Mouse (Mus musculus) monocyte, adult 5-6 weeks (primary cell): ENCODE data around the gene Gbf1. TPM values are rescaled to one million over a fixed set of nuclear protein-coding genes. Genes with fewer than 3 reads are reported as not detected.

Experiments
- ATAC-seq: fragments of 153-309, 156-312 bp; replicated peaks from 2 replicates; pipeline ENCODE4 v1.8.0; 2017; ENCODE audit warnings: mild to moderate bottlenecking; ENCODE audit not compliant: low TSS enrichment, insufficient number of reproducible peaks, severe bottlenecking, poor library complexity, low FRiP score
- total RNA-seq: library from RNA; stranded (forward); fragments of 200-1000, 200-491, 200-594 nt; gene quantifications from 3 replicates; pipeline ENCODE4 v1.2.3, GENCODE M21; 2017

Gbf1 gene
- total RNA-seq, 1 experiment from 2014 or later: 41.0 TPM

DNA sequence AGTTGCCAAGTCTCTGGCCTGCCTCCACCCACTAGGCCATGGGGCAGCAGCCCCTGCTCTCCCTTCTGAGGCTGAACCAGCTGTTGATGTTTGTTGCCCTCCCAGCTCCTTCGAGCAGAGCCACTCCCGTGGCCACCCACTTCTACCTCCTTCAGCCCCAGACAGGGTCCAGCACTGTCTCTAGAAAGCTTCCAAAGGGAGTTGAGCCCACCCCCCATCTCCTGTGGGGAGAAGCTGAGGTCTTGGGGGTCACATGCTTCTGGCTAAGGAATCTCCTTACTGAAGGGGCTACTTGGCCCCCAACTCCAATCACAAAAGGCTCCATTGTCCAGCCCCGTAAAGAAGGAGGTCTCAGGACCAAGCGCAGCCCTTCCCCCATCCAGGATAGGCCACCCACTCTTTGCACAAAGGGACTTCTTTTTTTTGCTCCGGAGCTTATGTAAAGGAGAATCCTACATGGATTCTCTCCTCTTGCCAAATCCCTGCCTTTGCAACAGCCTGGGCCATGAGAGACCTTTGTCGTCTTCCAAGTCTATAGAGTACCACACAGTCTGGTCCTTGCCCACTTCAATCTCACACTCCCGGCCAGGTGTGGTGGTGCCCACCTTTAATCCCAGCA is 180.5 kb downstream of the Gbf1 start:
- ATAC-seq: no peak

DNA sequence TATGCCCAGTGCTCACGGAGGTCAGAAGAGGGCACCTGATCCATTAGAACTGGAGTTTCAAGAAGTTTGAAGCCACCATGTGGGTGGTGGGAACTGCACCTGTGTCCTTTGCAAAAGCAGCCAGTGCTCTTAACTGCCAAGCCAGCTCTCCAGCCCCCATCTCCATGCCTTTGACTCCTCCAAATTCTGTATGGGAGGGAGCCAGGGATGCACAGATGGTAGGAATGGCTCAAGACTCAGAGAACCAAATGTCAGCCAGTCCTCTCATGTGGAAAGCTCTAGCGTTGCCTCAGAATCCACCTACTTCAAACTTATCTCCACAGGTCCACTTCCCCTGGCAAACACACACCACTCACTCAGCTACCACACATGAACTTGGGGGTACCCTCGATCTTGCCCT is 181.6 kb downstream of the Gbf1 start:
- no peak for ATAC-seq

Other genes with a start within 250 kb of the Gbf1 start
- gene Armh3, start 154.0 kb upstream of the Gbf1 start, total RNA-seq: 7.5 to 16.0 TPM (median 11.5 TPM) in 3 replicates
- gene Hps6, start 149.0 kb upstream of the Gbf1 start, total RNA-seq: 4.3 to 14.7 TPM (median 6.0 TPM) in 3 replicates
- gene Pprc1, start 107.6 kb upstream of the Gbf1 start, total RNA-seq: 4.4 to 21.4 TPM (median 6.6 TPM) in 3 replicates
- gene Ldb1, start 107.3 kb upstream of the Gbf1 start, total RNA-seq: 90.1 to 143 TPM (median 108 TPM) in 3 replicates
- 30.2 to 54.5 TPM (median 30.5 TPM) in 3 replicates for gene Nolc1, start 76.6 kb upstream of the Gbf1 start, total RNA-seq
- gene Elovl3, start 20.6 kb upstream of the Gbf1 start, total RNA-seq: not detected in 3 replicates
- not detected in 3 replicates for gene Pitx3, start 4.2 kb upstream of the Gbf1 start, total RNA-seq
- 48.8 to 62.5 TPM (median 55.3 TPM) in 3 replicates for gene Nfkb2, start 151.8 kb downstream of the Gbf1 start, total RNA-seq
- 0.76 TPM in 1 of 3 replicates, not detected in the others for gene Psd, start 174.6 kb downstream of the Gbf1 start, total RNA-seq
- gene Fbxl15, start 175.7 kb downstream of the Gbf1 start, total RNA-seq: 1.2 to 3.0 TPM (median 2.2 TPM) in 3 replicates
- gene Cuedc2, start 186.2 kb downstream of the Gbf1 start, total RNA-seq: 43.0 to 58.3 TPM (median 56.0 TPM) in 3 replicates
- gene Mfsd13a, start 188.6 kb downstream of the Gbf1 start, total RNA-seq: 0.57 to 2.9 TPM (median 0.75 TPM) in 3 replicates
- 1.5 TPM in 2 of 3 replicates, not detected in the other for gene 2310034G01Rik, start 197.8 kb downstream of the Gbf1 start, total RNA-seq
- gene Actr1a, start 243.2 kb downstream of the Gbf1 start, total RNA-seq: 90.9 to 114 TPM (median 107 TPM) in 3 replicates
- gene Sufu, start 244.4 kb downstream of the Gbf1 start, total RNA-seq: 5.5 to 11.0 TPM (median 5.8 TPM) in 3 replicates